Mouse (Mus musculus): Measurements from ENCODE around the gene Gm20517.

DNA sequence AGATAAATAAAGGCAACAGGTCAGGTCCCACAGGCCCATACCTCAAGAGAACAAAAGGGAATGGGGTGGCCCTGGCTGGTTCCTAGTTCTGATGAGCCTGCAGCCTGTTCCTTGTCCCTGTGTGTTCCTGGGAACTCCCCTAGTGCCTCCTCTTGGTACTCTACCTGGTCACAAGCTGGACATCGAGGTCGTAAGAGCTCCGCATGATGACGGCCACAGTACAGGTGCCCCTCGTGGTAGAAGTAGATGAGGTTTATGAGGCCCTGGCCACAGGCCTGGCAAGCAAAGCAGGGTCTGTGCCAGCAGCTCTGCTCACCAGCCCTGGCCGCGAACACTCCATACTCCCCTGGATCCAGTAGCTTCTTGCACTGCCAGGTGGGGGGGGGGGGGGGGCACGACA is 78.5 kb downstream of the Gm20517 start:
- TF ChIP-seq CTCF (IDR thresholded peaks at IDR 0.05; ENCODE audit: low read depth) (no peak), EP300 (IDR thresholded peaks at IDR 0.05; ENCODE audit: low read depth) (no peak)

Measured in liver, embryonic 14.5 days (tissue).